Mouse (Mus musculus) neural tube, embryonic 10.5 days (tissue): ENCODE results near the gene Tank.

Source experiments
- DNase-seq: peaks from one replicate; pipeline ENCODE4 v3.0.0-alpha.2; 2017; ENCODE audit warnings: low spot score; ENCODE audit errors: extremely low spot score

Gene Tank

DNA sequence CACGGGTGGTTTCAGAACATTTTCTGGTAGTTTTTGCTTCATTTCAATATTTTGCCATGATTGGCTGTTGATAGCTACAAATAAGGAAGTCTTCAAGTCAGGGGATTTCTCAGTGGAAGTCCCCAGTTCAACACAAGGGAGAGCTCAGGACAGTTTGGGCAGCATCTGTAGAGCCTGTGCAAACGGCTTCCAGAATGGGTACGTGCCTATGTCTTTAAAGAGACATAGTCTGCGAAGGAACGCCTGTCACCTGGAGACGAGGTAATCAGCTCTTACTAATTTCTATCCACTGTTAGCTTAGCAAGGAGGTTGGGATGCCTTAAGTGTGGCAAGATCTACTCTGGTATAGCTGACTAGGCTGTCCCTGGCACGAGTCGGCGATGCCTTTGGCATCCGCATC is at the start of gene Tank:
Gene Tank (plus strand): TSS at position 153 of the 400 bp plus-strand sequence.
- DNase-seq = no peak

- DNase-seq = no peak
These were observed 46.1 kb upstream of the Tank start for GRCm38 (mm10) chr2:61532326-61532725.

DNA sequence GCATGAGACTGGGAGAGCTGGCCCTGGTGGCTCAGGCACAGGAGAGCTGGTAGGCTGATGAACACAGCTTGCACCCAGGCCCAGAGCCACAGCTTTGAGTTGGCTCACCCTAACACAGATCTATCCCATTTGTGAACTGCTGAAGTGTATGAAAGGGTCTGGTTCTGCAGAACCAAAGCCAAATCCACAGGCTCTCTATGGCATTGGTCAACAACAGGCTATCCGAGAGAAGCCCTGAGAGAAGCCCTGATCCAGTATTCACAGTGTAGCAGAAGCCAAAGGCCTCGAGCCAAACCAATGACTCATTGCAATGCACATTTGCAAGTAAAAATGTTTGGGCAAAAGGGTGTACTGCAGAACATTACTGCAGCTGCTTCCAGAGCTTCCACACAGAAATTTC is 45.3 kb upstream of the Tank start:
- DNase-seq = no peak

DNA sequence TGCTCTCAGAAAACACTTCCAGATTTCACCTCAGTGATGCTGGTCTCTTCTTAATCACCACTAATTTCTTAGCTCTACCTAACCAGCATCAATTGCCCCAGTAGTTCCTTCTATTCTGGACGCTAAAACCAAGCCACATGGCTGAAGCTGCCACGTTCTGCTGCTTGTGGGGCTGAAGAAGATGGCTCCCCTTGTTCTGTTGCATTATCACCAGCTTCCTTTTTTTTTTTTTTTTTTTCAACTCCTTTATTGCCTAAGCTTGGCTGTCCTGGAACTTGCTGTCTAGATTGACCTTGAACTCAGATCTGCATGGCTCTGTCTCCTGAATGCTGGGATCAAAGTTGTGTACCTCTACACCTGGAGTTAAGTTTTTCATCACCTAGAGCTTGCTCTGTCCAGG is 41.5 kb upstream of the Tank start:
- DNase-seq = no peak

DNA sequence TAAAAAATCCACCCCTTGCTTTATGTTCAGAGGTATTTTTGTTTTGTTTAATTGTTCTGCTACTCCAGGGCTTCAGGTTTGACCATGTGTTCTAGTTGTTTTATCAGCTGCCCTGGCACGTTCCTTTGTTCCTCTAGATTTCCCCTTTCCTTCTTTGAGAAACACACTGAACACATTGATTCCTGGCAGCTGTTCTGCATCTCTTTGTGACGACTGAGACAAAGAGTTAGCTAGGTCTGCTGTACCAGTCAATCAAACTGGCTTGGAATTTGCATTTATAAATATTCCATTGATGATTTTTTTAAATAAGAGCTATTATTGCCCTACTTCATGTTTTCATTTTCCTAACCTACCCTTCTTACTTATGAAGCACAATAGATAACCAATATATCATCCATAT is 39.0 kb upstream of the Tank start:
- no peak for DNase-seq

DNA sequence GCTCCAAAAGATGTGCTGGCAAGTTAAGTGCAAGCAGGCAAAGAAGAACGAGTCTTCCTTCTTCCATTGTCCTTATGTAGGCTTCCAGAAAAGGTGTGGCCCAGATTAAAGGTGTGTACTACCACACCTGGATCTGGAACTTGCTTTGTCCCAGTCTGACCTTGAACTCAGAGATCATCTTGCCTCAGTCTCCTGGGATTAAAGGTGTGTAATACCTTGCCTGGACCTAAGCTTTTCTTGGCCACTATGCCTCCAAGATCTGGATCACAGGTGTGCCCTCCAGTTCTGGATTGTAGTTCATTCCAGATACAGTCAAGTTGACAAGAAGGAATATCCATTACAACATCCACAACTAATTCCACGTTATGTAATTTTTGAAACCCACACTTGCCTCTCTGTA is 36.0 kb upstream of the Tank start:
- DNase-seq = no peak

DNA sequence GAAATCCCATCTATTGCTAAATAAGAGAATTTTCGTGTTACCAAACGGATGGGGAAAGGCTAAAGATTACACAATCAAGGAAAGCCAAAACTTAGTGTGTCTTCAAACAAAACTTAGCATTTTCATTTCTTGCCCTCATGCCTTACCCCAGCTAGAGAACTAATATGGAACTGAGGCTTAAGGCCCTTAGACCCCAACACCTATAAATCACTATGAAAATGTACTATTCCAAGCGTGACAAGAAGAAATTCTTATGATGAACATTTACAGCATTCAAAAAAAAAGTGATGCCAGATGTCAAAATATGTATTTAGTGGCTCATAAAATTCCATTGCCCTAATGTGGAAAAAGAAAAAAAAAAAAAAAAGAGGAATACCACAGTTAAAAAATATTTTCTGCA is 32.7 kb upstream of the Tank start:
- DNase-seq = no peak

- DNase-seq = peak; percentile 21
These were observed 30.4 kb upstream of the Tank start for GRCm38 (mm10) chr2:61548021-61548420.

GRCm38 (mm10) chr2:61551680-61552079 is 26.7 kb upstream of the Tank start:
- no peak for DNase-seq

- DNase-seq = no peak
These were observed 23.0 kb upstream of the Tank start for GRCm38 (mm10) chr2:61555367-61555766.

DNA sequence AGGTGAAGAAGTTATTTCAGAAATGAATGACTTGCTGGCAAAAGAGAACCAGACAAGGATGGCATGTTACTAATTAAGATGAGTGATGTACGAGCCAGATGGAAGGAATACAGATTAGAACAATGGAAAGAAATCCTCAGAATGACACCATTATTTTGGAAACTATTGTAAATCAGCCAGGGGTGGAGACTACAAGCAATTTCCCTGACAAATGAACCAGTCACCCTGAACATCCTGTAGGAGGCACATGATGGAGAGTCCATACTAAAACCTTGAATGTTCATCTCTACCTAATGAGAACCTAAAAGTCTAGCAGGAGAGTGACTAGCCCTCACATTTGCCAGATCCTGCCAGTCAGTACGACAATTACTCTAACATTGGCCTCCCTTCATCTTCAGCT is 22.6 kb upstream of the Tank start:
- DNase-seq = no peak

- no peak for DNase-seq
These were observed 21.7 kb upstream of the Tank start for GRCm38 (mm10) chr2:61556639-61557038.

GRCm38 (mm10) chr2:61557848-61558471 is 20.4 kb upstream of the Tank start:
- no peak for DNase-seq

GRCm38 (mm10) chr2:61561058-61561457 is 17.3 kb upstream of the Tank start:
- no peak for DNase-seq

DNA sequence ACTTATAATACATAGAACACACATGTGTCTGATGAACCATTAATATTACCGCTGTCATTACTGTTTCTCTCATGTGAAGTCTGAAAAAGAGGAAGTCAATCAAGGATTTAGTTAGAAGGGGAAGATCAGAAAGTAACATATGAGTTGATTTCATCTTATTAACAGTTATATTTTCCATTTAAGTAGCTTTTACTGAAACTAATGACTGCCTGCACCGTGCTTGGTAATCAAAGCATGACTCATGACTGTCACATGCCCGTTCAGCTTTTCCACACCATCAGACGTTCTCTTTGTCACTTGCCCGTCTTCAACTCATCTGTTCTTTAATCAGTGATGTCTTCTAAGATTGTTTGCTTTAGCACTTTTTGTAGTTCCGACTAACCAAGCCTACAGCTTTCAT is 15.2 kb upstream of the Tank start:
- DNase-seq = no peak

GRCm38 (mm10) chr2:61567045-61567783 is 11.2 kb upstream of the Tank start:
- DNase-seq = no peak

- no peak for DNase-seq
These were observed 9.2 kb upstream of the Tank start for GRCm38 (mm10) chr2:61569181-61569580.

GRCm38 (mm10) chr2:61571343-61571955 is 6.9 kb upstream of the Tank start:
- no peak for DNase-seq

DNA sequence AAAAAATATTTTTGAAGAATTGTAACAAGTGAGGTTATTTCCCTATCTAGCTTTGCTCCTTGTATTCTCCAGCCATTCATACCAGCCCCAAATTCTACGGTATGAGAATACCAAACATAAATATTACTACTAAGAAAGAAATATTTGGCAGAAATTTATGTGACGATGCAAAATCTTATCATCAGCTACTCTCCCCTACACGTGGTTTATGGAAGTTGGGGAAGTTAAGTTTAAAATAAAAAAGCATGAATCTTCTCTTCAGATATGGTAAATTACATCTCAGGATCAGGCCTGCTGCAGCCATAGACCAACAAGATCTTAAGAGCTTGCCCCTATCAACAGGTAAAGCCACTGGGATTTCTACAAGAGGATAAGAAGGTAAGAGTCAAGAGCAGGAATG is 1.9 kb upstream of the Tank start:
- no peak for DNase-seq

GRCm38 (mm10) chr2:61576928-61577695 is 1.3 kb upstream of the Tank start:
- no peak for DNase-seq

GRCm38 (mm10) chr2:61577696-61578062 is 706 bp upstream of the Tank start:
- DNase-seq = no peak

GRCm38 (mm10) chr2:61579501-61579990 is 1.2 kb downstream of the Tank start:
- no peak for DNase-seq
